Mouse (Mus musculus): ENCODE data around the gene Ufsp1. TPM values are rescaled to one million over a fixed set of nuclear protein-coding genes. Genes with fewer than 3 reads are reported as not detected.

The Ufsp1 gene
- total RNA-seq, 1 experiment, result 6.3 TPM

DNA sequence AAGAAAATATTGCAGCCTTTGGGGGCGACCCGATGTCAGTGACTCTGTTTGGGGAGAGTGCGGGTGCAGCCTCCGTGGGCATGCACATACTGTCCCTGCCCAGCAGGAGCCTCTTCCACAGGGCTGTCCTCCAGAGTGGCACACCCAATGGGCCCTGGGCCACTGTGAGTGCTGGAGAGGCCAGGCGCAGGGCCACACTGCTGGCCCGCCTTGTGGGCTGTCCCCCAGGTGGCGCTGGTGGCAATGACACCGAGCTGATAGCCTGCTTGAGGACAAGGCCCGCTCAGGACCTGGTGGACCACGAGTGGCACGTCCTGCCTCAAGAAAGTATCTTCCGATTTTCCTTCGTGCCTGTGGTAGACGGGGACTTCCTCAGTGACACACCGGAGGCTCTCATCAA, 3.8 kb upstream of the Ufsp1 start:
- no peak for DNase-seq (ENCODE audit: low read depth, low spot score)
- Histone ChIP-seq H3K9me3 (ENCODE audit: control insufficient read depth, insufficient read depth, low read depth, low read length) (no peaks in the 10 kb centered on the region), H3K36me3 (ENCODE audit: control insufficient read depth, insufficient read depth, low read length, poor library complexity, severe bottlenecking) (peaks cover 11% of the 10 kb centered on the region), H3K27ac (ENCODE audit: insufficient read depth, low read depth, low read length, poor library complexity, severe bottlenecking) (no peak overlapping the region), H3K9ac (ENCODE audit: insufficient read depth, low read depth, low read length, poor library complexity, severe bottlenecking) (no peak overlapping the region), H3K4me3 (ENCODE audit: insufficient read depth in 1 of 2, low read depth in 1 of 2, low read length in 2 of 2, poor library complexity in 1 of 2, severe bottlenecking in 1 of 2) (no peak overlapping the region), H3K4me1 (ENCODE audit: control insufficient read depth in 2 of 2, insufficient read depth in 2 of 2, low read length in 2 of 2, poor library complexity in 1 of 2) (peaks cover 0 to 16% of the 10 kb centered on the region in 2 experiments; a peak in 2 of 4 replicates)
- TF ChIP-seq ZC3H11A (IDR thresholded peaks at IDR 0.05; ENCODE audit: borderline replicate concordance, low read depth, low read length) (no peak), HCFC1 (IDR thresholded peaks at IDR 0.05; ENCODE audit: borderline replicate concordance, insufficient read depth, low read length) (no peak), ZNF384 (IDR thresholded peaks at IDR 0.05; ENCODE audit: low read depth, low read length) (no peak), MAFK (IDR thresholded peaks at IDR 0.05; ENCODE audit: insufficient read depth, low read depth, low read length) (no peak), CHD2 (IDR thresholded peaks at IDR 0.05; ENCODE audit: low read depth, low read length) (no peak)
- in situ Hi-C loops (cut with MboI; ENCODE audit: low sequenced_read_pairs in 2 of 2, unreplicated experiment in 2 of 2), result no loop called here

GRCm38 (mm10) chr5:137291381-137291926, 3.0 kb upstream of the Ufsp1 start:
- no peak overlapping the region for H3K4me3 ChIP-seq (ENCODE audit: insufficient read depth in 1 of 2, low read depth in 1 of 2, low read length in 2 of 2, poor library complexity in 1 of 2, severe bottlenecking in 1 of 2)
- in situ Hi-C loops (cut with MboI; ENCODE audit: low sequenced_read_pairs in 2 of 2, unreplicated experiment in 2 of 2), result no loop called here
- H3K27ac ChIP-seq (ENCODE audit: insufficient read depth, low read depth, low read length, poor library complexity, severe bottlenecking), result no peak overlapping the region
- peaks cover 19% of the 10 kb centered on the region for H3K36me3 ChIP-seq (ENCODE audit: control insufficient read depth, insufficient read depth, low read length, poor library complexity, severe bottlenecking)
- H3K4me1 ChIP-seq (ENCODE audit: control insufficient read depth in 2 of 2, insufficient read depth in 2 of 2, low read length in 2 of 2, poor library complexity in 1 of 2), result peaks cover 0 to 19% of the 10 kb centered on the region in 2 experiments; a peak in 2 of 4 replicates
- TF ChIP-seq CHD2 (IDR thresholded peaks at IDR 0.05; ENCODE audit: low read depth, low read length) (no peak), ZC3H11A (IDR thresholded peaks at IDR 0.05; ENCODE audit: borderline replicate concordance, low read depth, low read length) (no peak), MAFK (IDR thresholded peaks at IDR 0.05; ENCODE audit: insufficient read depth, low read depth, low read length) (no peak), HCFC1 (IDR thresholded peaks at IDR 0.05; ENCODE audit: borderline replicate concordance, insufficient read depth, low read length) (no peak), ZNF384 (IDR thresholded peaks at IDR 0.05; ENCODE audit: low read depth, low read length) (no peak)
- no peak overlapping the region for H3K9ac ChIP-seq (ENCODE audit: insufficient read depth, low read depth, low read length, poor library complexity, severe bottlenecking)
- DNase-seq (ENCODE audit: low read depth, low spot score), result no peak
- H3K9me3 ChIP-seq (ENCODE audit: control insufficient read depth, insufficient read depth, low read depth, low read length), result no peaks in the 10 kb centered on the region

DNA sequence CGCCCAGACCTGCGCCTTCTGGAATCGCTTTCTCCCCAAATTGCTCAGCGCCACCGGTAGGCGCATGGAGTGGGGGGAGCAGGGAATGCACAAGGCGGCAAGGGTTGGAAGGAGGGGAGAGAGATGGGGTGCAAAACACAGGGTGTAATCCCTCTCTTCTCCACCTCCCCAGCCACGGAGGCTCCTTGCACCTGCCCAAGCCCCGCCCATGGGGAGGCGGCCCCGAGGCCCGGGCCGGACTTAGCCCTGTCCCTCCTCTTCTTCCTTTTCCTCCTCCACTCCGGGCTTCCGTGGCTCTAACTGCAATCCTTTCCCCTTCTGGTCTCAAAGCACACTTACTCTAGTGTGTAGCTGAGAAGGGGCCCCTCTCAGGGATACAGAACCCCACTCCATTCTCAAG, 1.1 kb upstream of the Ufsp1 start:
- H3K36me3 ChIP-seq (ENCODE audit: control insufficient read depth, insufficient read depth, low read length, poor library complexity, severe bottlenecking), result peaks cover 37% of the 10 kb centered on the region
- no peak for DNase-seq (ENCODE audit: low read depth, low spot score)
- H3K4me3 ChIP-seq (ENCODE audit: insufficient read depth in 1 of 2, low read depth in 1 of 2, low read length in 2 of 2, poor library complexity in 1 of 2, severe bottlenecking in 1 of 2), result peak overlapping the region; percentile 70 to 93
- in situ Hi-C loops (cut with MboI; ENCODE audit: low sequenced_read_pairs in 2 of 2, unreplicated experiment in 2 of 2), result no loop called here
- H3K4me1 ChIP-seq (ENCODE audit: control insufficient read depth in 2 of 2, insufficient read depth in 2 of 2, low read length in 2 of 2, poor library complexity in 1 of 2), result peaks cover 0 to 14% of the 10 kb centered on the region in 2 experiments; a peak in 1 of 4 replicates
- no peak for TF ChIP-seq HCFC1 (IDR thresholded peaks at IDR 0.05; ENCODE audit: borderline replicate concordance, insufficient read depth, low read length)
- no peak for TF ChIP-seq MAFK (IDR thresholded peaks at IDR 0.05; ENCODE audit: insufficient read depth, low read depth, low read length)
- no peak for TF ChIP-seq ZNF384 (IDR thresholded peaks at IDR 0.05; ENCODE audit: low read depth, low read length)
- TF ChIP-seq CHD2 (IDR thresholded peaks at IDR 0.05; ENCODE audit: low read depth, low read length), result no peak
- TF ChIP-seq ZC3H11A (IDR thresholded peaks at IDR 0.05; ENCODE audit: borderline replicate concordance, low read depth, low read length), result no peak
- peak overlapping the region; percentile 96 for H3K9ac ChIP-seq (ENCODE audit: insufficient read depth, low read depth, low read length, poor library complexity, severe bottlenecking)
- H3K27ac ChIP-seq (ENCODE audit: insufficient read depth, low read depth, low read length, poor library complexity, severe bottlenecking), result no peak overlapping the region; the same call in 1 of the 2 replicates
- no peaks in the 10 kb centered on the region for H3K9me3 ChIP-seq (ENCODE audit: control insufficient read depth, insufficient read depth, low read depth, low read length)

GRCm38 (mm10) chr5:137294744-137295093, 290 bp downstream of the Ufsp1 start:
- TF ChIP-seq HCFC1 (IDR thresholded peaks at IDR 0.05; ENCODE audit: borderline replicate concordance, insufficient read depth, low read length), result no peak
- TF ChIP-seq ZNF384 (IDR thresholded peaks at IDR 0.05; ENCODE audit: low read depth, low read length), result no peak
- no peak for TF ChIP-seq CHD2 (IDR thresholded peaks at IDR 0.05; ENCODE audit: low read depth, low read length)
- TF ChIP-seq ZC3H11A (IDR thresholded peaks at IDR 0.05; ENCODE audit: borderline replicate concordance, low read depth, low read length), result no peak
- TF ChIP-seq MAFK (IDR thresholded peaks at IDR 0.05; ENCODE audit: insufficient read depth, low read depth, low read length), result no peak
- Histone ChIP-seq H3K36me3 (ENCODE audit: control insufficient read depth, insufficient read depth, low read length, poor library complexity, severe bottlenecking) (peaks cover 51% of the 10 kb centered on the region), H3K4me1 (ENCODE audit: control insufficient read depth in 2 of 2, insufficient read depth in 2 of 2, low read length in 2 of 2, poor library complexity in 1 of 2) (peaks cover 0 to 9% of the 10 kb centered on the region in 2 experiments; a peak in 1 of 4 replicates), H3K4me3 (ENCODE audit: insufficient read depth in 1 of 2, low read depth in 1 of 2, low read length in 2 of 2, poor library complexity in 1 of 2, severe bottlenecking in 1 of 2) (peak overlapping the region; percentile 70 to 86), H3K9me3 (ENCODE audit: control insufficient read depth, insufficient read depth, low read depth, low read length) (no peaks in the 10 kb centered on the region), H3K27ac (ENCODE audit: insufficient read depth, low read depth, low read length, poor library complexity, severe bottlenecking) (peak overlapping the region; percentile 78), H3K9ac (ENCODE audit: insufficient read depth, low read depth, low read length, poor library complexity, severe bottlenecking) (peak overlapping the region; percentile 91)
- in situ Hi-C loops (cut with MboI; ENCODE audit: low sequenced_read_pairs in 2 of 2, unreplicated experiment in 2 of 2), result no loop called here
- DNase-seq (ENCODE audit: low read depth, low spot score), result no peak

All from ES-E14 (cell line).